Mouse (Mus musculus) heart, embryonic 13.5 days (tissue): ENCODE measurements at regions not wholly inside any gene's neighbourhood (a gene's known extent, or its start where the extent isn't known, plus 50 kb on each side); places are given as distances from the start of the nearest gene placed in this dataset.
A peak's percentile ranks its signal among the peaks of the same experiment; 100 is the strongest.

ENCODE experiments used
- ATAC-seq: fragments of 200-750 bp; cut with Nextera tagmentation; 2 replicates; pipeline ENCODE4 v1.8.0; 2017; ENCODE audit warnings: moderate TSS enrichment; ENCODE audit not compliant: insufficient number of reproducible peaks, low FRiP score, low TSS enrichment; ENCODE audit errors: extremely low read depth
- H3K27ac ChIP-seq: fragments of 300-500 bp; sonication (generic); replicated peaks from 2 replicates; pipeline ENCODE4 v1.5.1; 2015; ENCODE audit warnings: moderate library complexity, mild to moderate bottlenecking, inconsistent platforms
- H3K27me3 ChIP-seq: fragments of 300-500 bp; sonication (generic); replicated peaks from 2 replicates; pipeline ENCODE4 v1.6.1; 2015; ENCODE audit warnings: mild to moderate bottlenecking, inconsistent platforms
- H3K36me3 ChIP-seq: fragments of 300-500 bp; sonication (generic); 2 replicates; pipeline ENCODE4 v1.6.1; 2015; ENCODE audit warnings: mild to moderate bottlenecking, inconsistent platforms
- H3K4me1 ChIP-seq: fragments of 300-500 bp; sonication (generic); 2 replicates; pipeline ENCODE4 v1.6.1; 2015; ENCODE audit warnings: inconsistent platforms
- H3K4me2 ChIP-seq: fragments of 300-500 bp; sonication (generic); 2 replicates; pipeline ENCODE4 v1.6.1; 2015; ENCODE audit warnings: inconsistent platforms, mild to moderate bottlenecking, moderate library complexity
- H3K4me3 ChIP-seq: fragments of 300-500 bp; sonication (generic); 2 replicates; pipeline ENCODE4 v1.5.1; 2015; ENCODE audit warnings: moderate library complexity, mild to moderate bottlenecking, inconsistent platforms
- H3K9ac ChIP-seq: fragments of 300-500 bp; sonication (generic); 2 replicates; pipeline ENCODE4 v1.6.1; 2015; ENCODE audit warnings: inconsistent platforms, mild to moderate bottlenecking, moderate library complexity
- H3K9me3 ChIP-seq: fragments of 300-500 bp; sonication (generic); 2 replicates; pipeline ENCODE4 v1.6.1; 2016; ENCODE audit warnings: inconsistent platforms
- WGBS: fragments of 180-500 bp; shearing (Covaris S2); methylation state at CpG from one replicate; pipeline ENCODE4 v1.1.7; 2015; ENCODE audit warnings: mixed read lengths; 5-methylcytosine and 5-hydroxymethylcytosine counted together

DNA sequence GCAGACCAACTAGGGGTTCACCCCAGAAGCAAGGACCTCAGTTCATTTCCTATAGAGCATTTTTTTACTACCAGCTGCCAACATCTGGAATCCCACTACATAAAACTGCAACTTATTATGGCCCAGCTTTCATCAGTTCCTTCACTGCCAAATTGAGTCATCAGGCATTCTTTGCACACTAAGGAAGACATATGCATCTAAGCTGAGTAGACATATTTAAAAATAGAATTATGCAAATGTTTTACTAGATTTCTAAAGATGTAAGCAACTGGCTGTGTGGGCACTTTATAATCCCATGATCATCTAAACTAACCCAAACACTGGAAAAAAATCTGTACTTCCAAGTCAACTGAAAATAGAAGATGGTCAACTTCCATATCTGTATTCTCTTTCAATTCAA lies 415.9 kb upstream of the Rarb start:
- Histone ChIP-seq H3K4me1 (no peaks in the 10 kb centered on the region), H3K9me3 (peaks cover 11% of the 10 kb centered on the region; the same call in 1 of the 2 replicates), H3K4me3 (no peak overlapping the region), H3K9ac (no peak overlapping the region), H3K27me3 (no peaks in the 10 kb centered on the region), H3K36me3 (no peaks in the 10 kb centered on the region), H3K4me2 (no peak overlapping the region), H3K27ac (no peak overlapping the region)
- no peak for ATAC-seq

DNA sequence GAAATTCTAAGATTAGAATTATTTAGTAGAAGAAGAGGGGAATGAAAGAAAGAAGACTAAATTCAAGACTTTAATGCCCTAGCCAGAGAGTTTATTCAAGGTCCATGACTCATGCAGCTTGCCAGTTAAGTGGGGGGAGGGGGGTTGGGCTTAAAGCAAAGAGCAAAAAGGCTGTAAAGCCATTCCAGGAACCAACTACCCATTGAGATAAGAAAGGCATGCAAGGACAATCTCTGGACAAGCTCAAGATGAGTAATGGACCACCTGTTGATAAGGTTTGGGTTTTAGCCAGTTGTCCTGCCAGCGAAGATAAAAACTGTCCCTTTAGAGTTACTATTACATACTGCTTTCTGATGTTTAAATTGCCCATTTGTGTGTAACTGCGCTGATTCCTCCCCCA lies 392.5 kb upstream of the Rarb start:
- ATAC-seq = peak; percentile 46; the same call in 1 of the 2 replicates
- Histone ChIP-seq H3K27me3 (no peaks in the 10 kb centered on the region), H3K4me3 (no peak overlapping the region)

DNA sequence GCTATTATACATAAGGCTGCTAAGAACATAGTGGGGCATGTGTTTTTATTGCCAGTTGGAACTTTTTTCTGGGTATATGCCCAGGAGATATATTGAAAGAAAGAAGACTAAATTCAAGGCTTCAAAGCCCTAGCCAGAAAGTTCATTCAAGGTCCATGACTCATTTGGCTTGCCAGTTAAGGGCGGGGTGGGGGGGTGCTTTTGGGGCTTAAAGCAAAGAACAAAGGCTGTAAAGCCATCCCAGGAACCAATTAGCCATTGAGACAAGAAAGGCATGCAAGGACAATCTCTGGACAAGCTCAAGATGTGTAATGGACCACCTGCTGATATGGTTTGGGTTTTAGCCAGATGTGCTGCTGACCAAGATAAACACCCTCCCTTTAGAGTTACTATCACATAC lies 386.7 kb upstream of the Rarb start:
- no peak overlapping the region for H3K9ac ChIP-seq
- H3K27me3 ChIP-seq = no peaks in the 10 kb centered on the region
- no peak overlapping the region for H3K4me2 ChIP-seq
- H3K27ac ChIP-seq = no peak overlapping the region
- no peaks in the 10 kb centered on the region for H3K4me1 ChIP-seq
- no peaks in the 10 kb centered on the region for H3K36me3 ChIP-seq
- ATAC-seq = no peak
- H3K4me3 ChIP-seq = no peak overlapping the region
- H3K9me3 ChIP-seq = peaks cover 11% of the 10 kb centered on the region
- 52% methylated on average over 1 of the region's 1 CpGs for WGBS

More for the DNA sequence above, 392.5 kb upstream of the Rarb start:
- 38% methylated on average over 2 of the region's 2 CpGs for WGBS
- H3K27ac ChIP-seq = no peak overlapping the region
- no peaks in the 10 kb centered on the region for H3K4me1 ChIP-seq
- no peak overlapping the region for H3K9ac ChIP-seq
- H3K4me2 ChIP-seq = no peak overlapping the region
- no peaks in the 10 kb centered on the region for H3K9me3 ChIP-seq
- H3K36me3 ChIP-seq = no peaks in the 10 kb centered on the region

DNA sequence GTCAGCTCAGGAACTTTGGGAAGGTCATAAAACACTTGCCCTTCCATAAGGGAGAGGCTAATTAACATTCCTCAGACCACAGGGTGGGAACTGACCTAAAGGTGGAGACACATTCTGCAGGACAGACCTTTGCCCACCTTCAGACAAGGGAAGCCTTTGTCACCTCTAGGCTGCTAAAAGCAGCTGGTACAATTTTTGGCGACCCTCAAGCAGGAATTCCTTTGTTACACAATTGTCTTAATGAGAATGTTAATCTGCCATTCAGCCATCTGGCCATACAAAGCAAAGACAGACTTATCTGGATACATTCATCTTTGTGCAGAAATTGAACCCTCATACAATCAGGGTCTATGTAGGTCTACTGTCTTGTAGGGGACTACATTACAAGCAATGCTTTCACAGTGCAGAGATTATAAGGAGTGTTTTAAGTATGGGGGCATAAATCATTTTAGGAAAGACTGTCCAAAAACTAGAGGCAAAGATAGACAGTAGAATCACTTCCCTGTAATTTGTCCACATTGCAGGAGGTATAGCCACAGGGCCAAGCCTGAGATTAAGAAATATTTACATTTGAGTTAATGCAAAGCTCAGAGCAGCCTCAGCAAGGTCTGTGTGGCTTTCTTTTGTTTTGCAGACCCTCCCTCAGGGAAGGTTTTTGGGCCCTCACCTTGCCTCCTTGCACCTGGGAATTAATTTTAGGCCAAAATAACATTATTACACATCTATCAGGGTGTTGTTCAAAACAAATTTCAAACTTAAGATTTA lies 384.5 kb upstream of the Rarb start:
- H3K27ac ChIP-seq = no peak overlapping the region
- no peaks in the 10 kb centered on the region for H3K27me3 ChIP-seq
- ATAC-seq = no peak
- WGBS = 51% methylated on average over 1 of the region's 1 CpGs
- H3K9me3 ChIP-seq = peaks cover 11% of the 10 kb centered on the region
- no peaks in the 10 kb centered on the region for H3K36me3 ChIP-seq
- no peak overlapping the region for H3K4me3 ChIP-seq
- H3K4me2 ChIP-seq = no peak overlapping the region
- no peak overlapping the region for H3K9ac ChIP-seq
- no peaks in the 10 kb centered on the region for H3K4me1 ChIP-seq

DNA sequence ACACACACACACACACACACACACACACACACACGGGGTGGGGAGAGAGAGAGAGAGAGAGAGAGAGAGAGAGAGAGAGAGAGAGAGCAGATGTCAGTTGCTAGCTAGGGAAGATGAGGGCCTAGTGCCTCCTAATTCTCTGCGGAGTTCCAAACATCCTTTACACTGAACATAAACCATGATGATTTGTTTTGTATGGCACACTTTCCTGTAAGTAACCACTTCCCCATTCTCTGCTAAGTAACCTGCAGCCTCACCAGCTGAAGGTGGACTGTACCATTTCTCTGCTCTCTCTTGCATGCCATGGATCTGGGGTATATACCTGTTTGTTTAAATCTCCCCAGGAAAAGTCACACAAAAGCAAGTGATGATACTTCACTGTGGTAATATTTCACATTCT lies 374.0 kb upstream of the Rarb start:
- Histone ChIP-seq H3K27me3 (no peaks in the 10 kb centered on the region), H3K36me3 (no peaks in the 10 kb centered on the region), H3K4me1 (no peaks in the 10 kb centered on the region), H3K27ac (no peak overlapping the region), H3K4me2 (no peak overlapping the region), H3K4me3 (no peak overlapping the region), H3K9ac (no peak overlapping the region), H3K9me3 (no peaks in the 10 kb centered on the region)
- ATAC-seq = no peak
- 68% methylated on average over 2 of the region's 2 CpGs for WGBS

DNA sequence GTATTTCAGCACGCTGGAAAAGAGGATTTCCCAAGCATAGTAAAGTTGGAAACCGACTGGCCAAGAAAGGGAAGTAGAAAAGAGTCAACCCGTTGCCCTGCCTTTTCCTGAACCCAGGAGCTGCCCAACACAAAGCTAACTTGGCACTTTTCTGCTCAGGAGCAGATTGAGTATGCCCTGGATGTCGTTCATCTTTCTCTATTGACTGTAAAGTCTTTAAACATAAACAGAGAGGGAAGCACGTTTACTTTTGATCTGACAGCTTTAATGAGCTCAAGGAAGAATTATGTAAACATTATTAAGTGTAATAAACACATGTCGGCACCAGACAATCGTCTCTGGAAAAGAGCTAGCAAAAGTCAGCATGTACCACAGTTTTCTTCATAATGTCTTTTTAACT lies 354.3 kb upstream of the Rarb start:
- H3K9ac ChIP-seq = 0 out of 2 replicates have a peak overlapping the region, but pooled peaks have one; percentile 77
- no peaks in the 10 kb centered on the region for H3K36me3 ChIP-seq
- peaks cover 26% of the 10 kb centered on the region for H3K27me3 ChIP-seq
- ATAC-seq = no peak
- WGBS = 31% methylated on average over 7 of the region's 7 CpGs
- H3K4me2 ChIP-seq = peak overlapping the region; percentile 92
- H3K4me3 ChIP-seq = peak overlapping the region; percentile 58
- no peak overlapping the region for H3K27ac ChIP-seq
- peaks cover 12% of the 10 kb centered on the region for H3K4me1 ChIP-seq
- no peaks in the 10 kb centered on the region for H3K9me3 ChIP-seq

DNA sequence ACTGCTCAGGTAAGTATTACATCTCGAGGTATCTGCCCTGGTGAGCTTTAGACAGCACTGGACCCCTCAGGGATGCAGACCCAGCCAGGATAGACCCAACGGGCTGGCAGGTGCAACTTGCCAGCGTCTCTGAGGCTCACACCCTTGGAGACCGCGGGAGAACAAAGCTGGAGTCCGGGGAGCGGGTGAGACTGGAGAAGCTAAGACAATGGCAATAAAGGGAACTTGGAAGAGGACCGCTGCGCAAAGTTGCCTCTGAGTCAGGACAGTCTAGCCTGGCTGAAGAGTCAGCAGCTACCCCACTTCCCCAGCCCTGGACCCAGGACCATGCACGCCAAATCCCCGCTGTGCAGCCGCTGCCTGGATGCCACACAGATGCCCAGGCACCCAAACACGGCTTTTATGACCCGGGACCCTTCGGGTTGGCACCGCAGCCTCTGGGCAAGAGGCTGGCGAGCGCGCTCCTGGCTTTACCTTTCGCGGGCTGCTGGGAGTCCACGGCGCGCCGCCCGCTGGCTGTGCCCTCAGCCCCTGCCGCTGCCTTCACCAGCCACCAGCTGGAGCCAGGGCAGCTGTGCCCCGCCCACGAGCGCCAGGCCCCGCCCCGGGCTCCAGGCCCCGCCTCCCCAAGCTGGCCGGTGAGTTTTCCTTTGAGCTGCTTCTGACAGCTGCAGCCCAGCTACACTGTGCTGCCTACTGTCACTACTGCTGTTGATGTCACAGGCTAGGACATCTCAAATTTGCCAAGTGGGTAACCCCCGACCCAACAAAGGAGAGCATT lies 353.6 kb upstream of the Rarb start:
- Histone ChIP-seq H3K4me1 (peaks cover 12% of the 10 kb centered on the region), H3K4me2 (peak overlapping the region; percentile 92), H3K27ac (no peak overlapping the region), H3K36me3 (no peaks in the 10 kb centered on the region), H3K4me3 (peak overlapping the region; percentile 58), H3K9me3 (no peaks in the 10 kb centered on the region), H3K9ac (peak overlapping the region; percentile 77), H3K27me3 (peaks cover 26% of the 10 kb centered on the region)
- 4% methylated on average over 35 of the region's 35 CpGs for WGBS
- ATAC-seq = peak; percentile 54; the same call in 1 of the 2 replicates

DNA sequence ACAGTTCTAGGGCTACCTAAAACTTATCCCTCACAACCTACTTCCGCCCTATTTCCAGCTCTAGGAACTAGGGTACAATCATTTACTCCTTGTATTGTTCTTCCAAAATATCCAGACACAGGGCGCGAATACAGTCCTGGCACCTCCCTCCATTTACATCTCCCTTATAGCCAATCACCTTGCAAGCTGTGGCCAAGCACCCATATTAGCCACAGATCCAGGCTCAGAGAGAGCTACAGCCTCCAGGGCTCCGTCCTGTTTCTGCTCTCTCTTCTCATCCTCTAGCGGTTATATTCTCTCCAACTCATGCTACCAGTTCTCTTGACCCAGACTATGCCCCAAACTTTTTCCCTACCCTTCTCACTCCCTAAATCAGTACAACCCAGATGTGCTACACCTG lies 352.9 kb upstream of the Rarb start:
- ATAC-seq = no peak
- Histone ChIP-seq H3K4me3 (peak overlapping the region; percentile 58), H3K27ac (no peak overlapping the region), H3K36me3 (no peaks in the 10 kb centered on the region), H3K4me2 (peak overlapping the region; percentile 92), H3K4me1 (peaks cover 12% of the 10 kb centered on the region), H3K9me3 (no peaks in the 10 kb centered on the region), H3K9ac (no peak overlapping the region; the same call in 1 of the 2 replicates), H3K27me3 (peaks cover 26% of the 10 kb centered on the region)
- 39% methylated on average over 5 of the region's 5 CpGs for WGBS

DNA sequence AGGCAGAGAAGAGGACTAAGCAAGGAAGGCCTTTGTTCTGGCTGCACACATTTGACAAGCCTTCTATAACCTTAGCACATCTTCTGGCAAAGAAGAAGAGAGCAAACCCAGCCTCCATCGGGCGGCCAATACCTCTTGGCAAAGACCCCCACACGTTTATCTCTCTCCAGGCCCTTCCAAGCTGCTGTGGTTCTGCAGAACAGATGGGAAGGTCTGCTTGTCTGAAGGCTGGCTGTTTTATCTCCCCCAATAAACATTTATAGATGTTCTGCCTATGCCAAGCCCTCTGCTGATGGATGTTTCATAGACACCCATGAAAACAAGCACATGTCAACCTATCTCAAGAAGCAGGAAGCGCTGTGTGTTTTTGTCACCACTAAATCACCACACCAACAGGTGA lies 339.4 kb upstream of the Rarb start:
- H3K9me3 ChIP-seq = no peaks in the 10 kb centered on the region
- no peak for ATAC-seq
- no peaks in the 10 kb centered on the region for H3K4me1 ChIP-seq
- 57% methylated on average over 4 of the region's 4 CpGs for WGBS
- no peaks in the 10 kb centered on the region for H3K27me3 ChIP-seq
- H3K36me3 ChIP-seq = no peaks in the 10 kb centered on the region
- H3K9ac ChIP-seq = no peak overlapping the region
- H3K4me3 ChIP-seq = no peak overlapping the region
- no peak overlapping the region for H3K27ac ChIP-seq
- H3K4me2 ChIP-seq = no peak overlapping the region

DNA sequence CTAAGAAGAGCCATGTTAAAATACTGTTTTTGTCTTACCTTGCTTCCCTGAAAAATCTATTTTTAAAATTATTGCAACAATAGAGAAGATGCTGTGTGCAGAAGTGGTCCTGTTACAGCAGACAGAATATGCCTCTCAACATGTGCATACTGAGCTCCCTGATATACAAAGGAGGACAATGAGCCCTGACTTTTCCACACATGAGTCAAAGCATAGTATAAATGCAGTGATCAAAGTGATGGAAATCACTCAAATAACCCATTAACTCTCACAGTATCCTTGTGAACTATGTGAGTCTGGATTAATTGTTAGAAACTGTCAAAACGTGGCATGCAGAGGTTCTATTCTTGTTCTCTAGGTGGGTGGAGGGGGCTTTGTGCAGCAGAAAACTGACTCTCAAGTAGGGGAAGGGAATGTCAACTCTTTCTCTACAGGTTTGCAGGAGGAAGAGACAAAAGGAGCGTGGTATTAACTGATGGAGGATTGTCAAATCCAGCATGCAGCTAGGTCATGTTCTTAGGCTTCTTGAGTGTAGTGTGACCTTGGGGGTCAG lies 337.5 kb upstream of the Rarb start:
- ATAC-seq = no peak
- 59% methylated on average over 2 of the region's 2 CpGs for WGBS
- no peak overlapping the region for H3K4me3 ChIP-seq
- no peak overlapping the region for H3K4me2 ChIP-seq
- no peaks in the 10 kb centered on the region for H3K27me3 ChIP-seq
- no peaks in the 10 kb centered on the region for H3K4me1 ChIP-seq
- no peaks in the 10 kb centered on the region for H3K36me3 ChIP-seq
- H3K27ac ChIP-seq = no peak overlapping the region
- no peaks in the 10 kb centered on the region for H3K9me3 ChIP-seq
- H3K9ac ChIP-seq = no peak overlapping the region

DNA sequence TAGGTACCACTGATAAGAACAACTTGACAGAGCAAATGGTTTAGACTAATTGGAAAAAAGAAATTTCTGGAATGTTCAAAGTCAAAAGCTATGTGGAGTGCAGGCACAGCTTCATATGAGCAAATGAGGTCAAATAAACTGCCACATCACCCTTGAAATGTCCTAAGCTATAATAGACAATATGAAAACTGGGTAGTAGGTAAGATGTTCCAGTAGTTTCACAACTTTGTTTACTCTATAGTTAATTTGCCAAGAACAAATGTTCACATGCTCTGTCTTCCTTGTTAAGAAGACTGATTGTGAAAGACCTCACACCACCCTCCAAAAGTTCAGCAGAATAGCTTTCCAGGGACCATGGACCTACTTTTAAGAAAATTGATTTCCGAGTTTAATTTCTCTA lies 301.7 kb upstream of the Rarb start:
- Histone ChIP-seq H3K27ac (no peak overlapping the region), H3K4me1 (no peaks in the 10 kb centered on the region), H3K9me3 (no peaks in the 10 kb centered on the region), H3K4me3 (no peak overlapping the region), H3K36me3 (no peaks in the 10 kb centered on the region), H3K27me3 (no peaks in the 10 kb centered on the region), H3K4me2 (no peak overlapping the region), H3K9ac (no peak overlapping the region)
- 70% methylated on average over 1 of the region's 1 CpGs for WGBS
- no peak for ATAC-seq
